Mouse (Mus musculus) embryonic facial prominence, embryonic 13.5 days (tissue): ENCODE results near the gene Tead3. TPM values are rescaled to one million over a fixed set of nuclear protein-coding genes. Genes with fewer than 3 reads are reported as not detected.
"Not testable (repeated sequence)": the region's sequence is repeated elsewhere in the genome, so short reads cannot be mapped to it uniquely, and the experiment has no call there.

Experiments used
- ATAC-seq: fragments of 200-750 bp; cut with Nextera tagmentation; 2 replicates; pipeline ENCODE4 v1.8.0; 2017; ENCODE audit warnings: low read depth; ENCODE audit not compliant: insufficient number of reproducible peaks, insufficient read depth, low FRiP score, low TSS enrichment
- H3K27ac ChIP-seq: fragments of 300-500 bp; sonication (generic); 2 replicates; pipeline ENCODE4 v1.5.1; 2015; ENCODE audit warnings: moderate library complexity, mild to moderate bottlenecking, inconsistent platforms
- H3K27me3 ChIP-seq: fragments of 300-500 bp; sonication (generic); 2 replicates; pipeline ENCODE4 v1.6.1; 2015; ENCODE audit warnings: mild to moderate bottlenecking, inconsistent platforms
- H3K36me3 ChIP-seq: fragments of 300-500 bp; sonication (generic); 2 replicates; pipeline ENCODE4 v1.6.1; 2015; ENCODE audit warnings: mild to moderate bottlenecking, inconsistent platforms
- H3K4me1 ChIP-seq: fragments of 300-500 bp; sonication (generic); 2 replicates; pipeline ENCODE4 v1.6.1; 2015; ENCODE audit warnings: inconsistent platforms
- H3K4me2 ChIP-seq: fragments of 300-500 bp; sonication (generic); 2 replicates; pipeline ENCODE4 v1.6.1; 2015; ENCODE audit warnings: moderate library complexity, mild to moderate bottlenecking, inconsistent platforms
- H3K4me3 ChIP-seq: fragments of 300-500 bp; sonication (generic); 2 replicates; pipeline ENCODE4 v1.5.1; 2015; ENCODE audit warnings: mild to moderate bottlenecking, inconsistent platforms
- H3K9ac ChIP-seq: fragments of 300-500 bp; sonication (generic); 2 replicates; pipeline ENCODE4 v1.6.1; 2015; ENCODE audit warnings: mild to moderate bottlenecking, inconsistent platforms
- H3K9me3 ChIP-seq: fragments of 300-500 bp; sonication (generic); 2 replicates; pipeline ENCODE4 v1.6.1; 2016; ENCODE audit warnings: inconsistent platforms
- WGBS: fragments of 180-500 bp; shearing (Covaris S2); methylation state at CpG from one replicate; pipeline ENCODE4 v1.1.7; 2015; ENCODE audit warnings: mixed read lengths; 5-methylcytosine and 5-hydroxymethylcytosine counted together
- polyA plus RNA-seq: library from polyadenylated mRNA; unstranded; fragments of >200 nt; fragmentation: Nextera tagmentation; extraction: Ambion mirVana; gene quantifications from 2 replicates; pipeline ENCODE4 v1.2.1, GENCODE M21; 2015

Tead3 gene
- polyA plus RNA-seq, 1 experiment from 2014 or later, result 18.9 TPM

- Histone ChIP-seq H3K4me2 (peak overlapping the region; percentile 53), H3K9ac (peak overlapping the region; percentile 66), H3K9me3 (no peaks in the 10 kb centered on the region), H3K4me3 (peak overlapping the region; percentile 24), H3K27ac (peak overlapping the region; percentile 85), H3K4me1 (peaks cover 53% of the 10 kb centered on the region), H3K27me3 (no peaks in the 10 kb centered on the region), H3K36me3 (peaks cover 45% of the 10 kb centered on the region)
- peak; percentile 76 for ATAC-seq
- 12% methylated on average over 26 of the region's 26 CpGs for WGBS
Observed at GRCm38 (mm10) chr17:28341091-28341490, 9.5 kb downstream of the Tead3 start.

GRCm38 (mm10) chr17:28340578-28340977 lies 10.0 kb downstream of the Tead3 start:
- no peaks in the 10 kb centered on the region for H3K9me3 ChIP-seq
- WGBS, result 54% methylated on average over 7 of the region's 7 CpGs
- no peak for ATAC-seq
- H3K27me3 ChIP-seq, result no peaks in the 10 kb centered on the region
- H3K4me2 ChIP-seq, result peak overlapping the region; percentile 53
- H3K9ac ChIP-seq, result peak overlapping the region; percentile 66; the same call in 1 of the 2 replicates
- peaks cover 52% of the 10 kb centered on the region for H3K4me1 ChIP-seq
- peaks cover 50% of the 10 kb centered on the region for H3K36me3 ChIP-seq
- peak overlapping the region; percentile 24 for H3K4me3 ChIP-seq
- peak overlapping the region; percentile 85 for H3K27ac ChIP-seq

GRCm38 (mm10) chr17:28337547-28337946 lies 13.1 kb downstream of the Tead3 start:
- whole genome bisulfite sequencing, result 90% methylated on average over 7 of the region's 7 CpGs

GRCm38 (mm10) chr17:28335267-28335666 lies 15.3 kb downstream of the Tead3 start:
- Histone ChIP-seq H3K9ac (peak overlapping the region; percentile 33; the same call in 1 of the 2 replicates), H3K27me3 (no peaks in the 10 kb centered on the region), H3K9me3 (no peaks in the 10 kb centered on the region), H3K27ac (peak overlapping the region; percentile 16; the same call in 1 of the 2 replicates), H3K4me1 (peaks cover 46% of the 10 kb centered on the region), H3K4me2 (no peak overlapping the region), H3K4me3 (no peak overlapping the region), H3K36me3 (peaks cover 92% of the 10 kb centered on the region)
- 60% methylated on average over 10 of the region's 10 CpGs for WGBS
- no peak for ATAC-seq

More at GRCm38 (mm10) chr17:28337547-28337946, 13.1 kb downstream of the Tead3 start:
- Histone ChIP-seq H3K27me3 (no peaks in the 10 kb centered on the region), H3K9ac (no peak overlapping the region), H3K36me3 (peaks cover 80% of the 10 kb centered on the region), H3K4me1 (peaks cover 58% of the 10 kb centered on the region), H3K4me2 (no peak overlapping the region), H3K4me3 (no peak overlapping the region), H3K27ac (no peak overlapping the region), H3K9me3 (no peaks in the 10 kb centered on the region)
- no peak for ATAC-seq

GRCm38 (mm10) chr17:28332915-28333546 lies 17.6 kb downstream of the Tead3 start:
- Histone ChIP-seq H3K36me3 (peaks cover 82% of the 10 kb centered on the region), H3K9me3 (no peaks in the 10 kb centered on the region), H3K27ac (peak overlapping the region; percentile 66), H3K4me3 (no peak overlapping the region), H3K4me2 (peak overlapping the region; percentile 11; the same call in 1 of the 2 replicates), H3K27me3 (no peaks in the 10 kb centered on the region), H3K4me1 (peaks cover 54% of the 10 kb centered on the region), H3K9ac (peak overlapping the region; percentile 54)
- no peak for ATAC-seq
- WGBS, result 52% methylated on average over 31 of the region's 31 CpGs

GRCm38 (mm10) chr17:28332113-28332914 lies 18.3 kb downstream of the Tead3 start:
- H3K27ac ChIP-seq, result peak overlapping the region; percentile 39
- no peak overlapping the region for H3K4me3 ChIP-seq
- no peaks in the 10 kb centered on the region for H3K27me3 ChIP-seq
- H3K4me1 ChIP-seq, result peaks cover 61% of the 10 kb centered on the region
- peaks cover 75% of the 10 kb centered on the region for H3K36me3 ChIP-seq
- 50% methylated on average over 13 of the region's 13 CpGs for WGBS
- H3K9ac ChIP-seq, result no peak overlapping the region
- no peak for ATAC-seq
- no peak overlapping the region for H3K4me2 ChIP-seq
- no peaks in the 10 kb centered on the region for H3K9me3 ChIP-seq

GRCm38 (mm10) chr17:28331241-28332112 lies 19.1 kb downstream of the Tead3 start:
- Histone ChIP-seq H3K27ac (peak overlapping the region; percentile 39; the same call in 1 of the 2 replicates), H3K36me3 (peaks cover 71% of the 10 kb centered on the region), H3K27me3 (no peaks in the 10 kb centered on the region), H3K4me2 (no peak overlapping the region), H3K9me3 (no peaks in the 10 kb centered on the region), H3K4me3 (no peak overlapping the region), H3K9ac (0 out of 2 replicates have a peak overlapping the region, but pooled peaks have one; percentile 44), H3K4me1 (peaks cover 62% of the 10 kb centered on the region)
- WGBS, result 34% methylated on average over 5 of the region's 7 CpGs
- no peak for ATAC-seq

GRCm38 (mm10) chr17:28330590-28330989 lies 20.0 kb downstream of the Tead3 start:
- peaks cover 71% of the 10 kb centered on the region for H3K36me3 ChIP-seq

GRCm38 (mm10) chr17:28330232-28330546 lies 20.4 kb downstream of the Tead3 start:
- Histone ChIP-seq H3K27ac (peak overlapping the region; percentile 97), H3K9me3 (no peaks in the 10 kb centered on the region), H3K36me3 (peaks cover 72% of the 10 kb centered on the region), H3K9ac (peak overlapping the region; percentile 100), H3K4me1 (peaks cover 52% of the 10 kb centered on the region), H3K4me2 (peak overlapping the region; percentile 91), H3K4me3 (peak overlapping the region; percentile 93), H3K27me3 (no peaks in the 10 kb centered on the region)
- 33% methylated on average over 2 of the region's 2 CpGs for WGBS
- ATAC-seq, result no peak

More at GRCm38 (mm10) chr17:28330590-28330989, 20.0 kb downstream of the Tead3 start:
- 50% methylated on average over 8 of the region's 8 CpGs for WGBS
- not testable (repeated sequence) for ATAC-seq, H3K4me3 ChIP-seq, H3K9ac ChIP-seq, H3K9me3 ChIP-seq, H3K27me3 ChIP-seq
- peak overlapping the region; percentile 33; the same call in 1 of the 2 replicates for H3K27ac ChIP-seq
- peaks cover 56% of the 10 kb centered on the region for H3K4me1 ChIP-seq
- peak overlapping the region; percentile 91 for H3K4me2 ChIP-seq

- peak overlapping the region; percentile 100 for H3K9ac ChIP-seq
- peak overlapping the region; percentile 97 for H3K27ac ChIP-seq
- H3K4me3 ChIP-seq, result peak overlapping the region; percentile 93
- H3K4me1 ChIP-seq, result peaks cover 47% of the 10 kb centered on the region
- 5% methylated on average over 4 of the region's 4 CpGs for WGBS
- peaks cover 70% of the 10 kb centered on the region for H3K36me3 ChIP-seq
- no peaks in the 10 kb centered on the region for H3K9me3 ChIP-seq
- ATAC-seq, result no peak
- H3K4me2 ChIP-seq, result peak overlapping the region; percentile 91
- H3K27me3 ChIP-seq, result no peaks in the 10 kb centered on the region
Observed at GRCm38 (mm10) chr17:28329503-28330231, 20.9 kb downstream of the Tead3 start.
